Mouse (Mus musculus) telencephalon, adult 2 months (tissue): ENCODE data around the gene Golga4.

ENCODE experiments used
- DNase-seq: peaks from one replicate; pipeline ENCODE4 v3.0.0-alpha.2; 2011; ENCODE audit warnings: low read depth, low spot score

Gene Golga4

DNA sequence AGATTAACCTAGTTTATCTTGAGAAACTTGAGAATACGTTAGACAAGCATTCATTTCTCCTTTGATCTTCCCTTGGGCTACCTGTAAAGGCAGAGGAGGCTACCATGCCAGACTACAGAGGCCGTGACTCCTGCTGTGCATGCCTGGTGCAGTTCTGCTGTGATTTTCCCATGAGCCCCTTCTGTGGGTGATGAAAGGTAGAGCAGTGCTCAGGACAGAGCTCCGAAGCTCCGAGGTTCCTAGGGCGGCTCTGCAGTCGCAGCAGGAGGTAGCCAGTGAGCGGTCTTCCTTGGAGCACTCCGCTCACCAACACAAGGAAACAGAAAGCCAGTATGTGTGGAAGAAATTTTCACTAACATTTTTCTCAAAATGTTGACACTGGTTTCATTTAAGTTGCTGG is 15.6 kb downstream of the Golga4 start:
- DNase-seq, result no peak

GRCm38 (mm10) chr9:118523738-118524137 is 17.7 kb downstream of the Golga4 start:
- no peak for DNase-seq

GRCm38 (mm10) chr9:118527056-118527455 is 21.0 kb downstream of the Golga4 start:
- no peak for DNase-seq

GRCm38 (mm10) chr9:118529783-118530182 is 23.7 kb downstream of the Golga4 start:
- DNase-seq, result no peak

DNA sequence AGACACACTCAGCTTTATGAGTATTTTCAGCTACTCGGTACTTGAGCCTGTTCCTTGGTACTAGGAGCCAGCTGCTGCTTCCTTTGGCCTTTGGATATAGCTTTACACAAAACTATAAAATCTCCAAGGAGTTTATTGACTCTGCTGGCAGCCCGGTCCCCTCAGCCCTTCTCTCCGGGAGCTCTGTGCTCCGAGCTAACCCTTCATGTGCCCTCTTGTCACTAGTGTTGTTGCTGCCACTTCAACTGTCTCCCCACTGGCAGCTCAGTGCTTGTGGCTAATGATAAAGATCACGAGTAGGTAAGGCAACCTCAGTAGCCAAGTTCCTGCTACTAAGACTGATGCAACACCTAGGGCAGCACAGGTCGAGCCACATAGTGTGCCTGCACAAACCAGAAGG is 24.6 kb downstream of the Golga4 start:
- no peak for DNase-seq

- DNase-seq, result no peak
Observed at GRCm38 (mm10) chr9:118532516-118533205, 26.6 kb downstream of the Golga4 start.

DNA sequence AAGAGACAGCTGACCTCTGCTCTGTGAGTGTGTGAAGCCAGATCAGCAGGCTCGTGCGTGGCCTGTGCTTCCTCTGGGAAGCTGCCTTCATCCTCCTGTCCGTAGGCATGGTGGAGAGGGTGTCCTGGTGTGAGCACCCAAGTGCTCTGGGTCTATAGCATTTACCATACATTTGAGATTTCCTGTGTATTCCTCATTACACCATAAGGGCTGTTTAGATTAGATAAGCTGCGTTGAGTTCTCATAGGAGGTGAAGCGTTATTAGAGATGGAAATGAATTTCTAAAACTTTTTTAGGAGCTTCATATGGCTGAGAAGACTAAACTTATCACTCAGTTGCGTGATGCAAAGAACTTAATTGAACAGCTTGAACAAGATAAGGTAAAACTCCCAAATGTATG is 30.9 kb downstream of the Golga4 start:
- no peak for DNase-seq

GRCm38 (mm10) chr9:118537463-118538339 is 31.6 kb downstream of the Golga4 start:
- no peak for DNase-seq

DNA sequence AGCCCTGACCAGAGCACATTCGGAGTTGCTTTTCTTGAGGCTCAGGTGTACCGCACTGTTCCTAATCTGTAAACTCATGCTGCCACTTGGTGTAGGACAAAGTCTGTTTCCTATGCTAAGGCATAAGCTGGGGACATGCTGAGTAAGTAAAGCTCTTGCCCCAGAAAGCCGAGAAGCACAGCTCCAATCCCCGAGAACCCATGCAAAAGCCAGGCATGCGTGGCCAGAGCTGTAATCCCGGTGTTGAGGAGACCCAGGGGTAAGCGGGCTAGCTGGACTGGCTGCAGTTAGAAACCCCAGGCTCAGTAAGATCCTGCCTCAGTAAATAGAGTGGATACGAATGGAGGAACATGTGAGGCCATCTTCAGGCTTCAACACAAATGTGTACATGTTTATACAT is 35.8 kb downstream of the Golga4 start:
- DNase-seq, result no peak

DNA sequence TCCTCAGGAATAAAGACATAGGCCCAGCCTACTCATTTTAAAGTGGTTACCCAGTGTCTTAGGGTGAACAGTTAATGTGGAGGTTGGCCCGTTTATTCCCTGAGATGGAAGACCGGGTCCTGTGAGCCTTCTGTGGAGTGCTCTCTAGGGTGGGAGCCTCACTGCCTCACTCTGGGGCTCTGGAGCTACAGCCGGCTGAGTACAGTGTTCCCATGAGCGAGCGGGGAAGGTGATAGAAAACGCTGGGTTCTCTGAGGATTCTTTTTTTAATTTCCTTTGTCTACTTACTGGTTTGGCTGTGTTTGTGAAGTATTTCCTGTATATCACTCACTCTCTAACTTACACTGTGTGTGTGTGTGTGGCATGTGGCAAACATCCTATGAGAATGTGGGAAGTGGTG is 39.1 kb downstream of the Golga4 start:
- no peak for DNase-seq

GRCm38 (mm10) chr9:118548651-118549050 is 42.6 kb downstream of the Golga4 start:
- DNase-seq, result no peak

DNA sequence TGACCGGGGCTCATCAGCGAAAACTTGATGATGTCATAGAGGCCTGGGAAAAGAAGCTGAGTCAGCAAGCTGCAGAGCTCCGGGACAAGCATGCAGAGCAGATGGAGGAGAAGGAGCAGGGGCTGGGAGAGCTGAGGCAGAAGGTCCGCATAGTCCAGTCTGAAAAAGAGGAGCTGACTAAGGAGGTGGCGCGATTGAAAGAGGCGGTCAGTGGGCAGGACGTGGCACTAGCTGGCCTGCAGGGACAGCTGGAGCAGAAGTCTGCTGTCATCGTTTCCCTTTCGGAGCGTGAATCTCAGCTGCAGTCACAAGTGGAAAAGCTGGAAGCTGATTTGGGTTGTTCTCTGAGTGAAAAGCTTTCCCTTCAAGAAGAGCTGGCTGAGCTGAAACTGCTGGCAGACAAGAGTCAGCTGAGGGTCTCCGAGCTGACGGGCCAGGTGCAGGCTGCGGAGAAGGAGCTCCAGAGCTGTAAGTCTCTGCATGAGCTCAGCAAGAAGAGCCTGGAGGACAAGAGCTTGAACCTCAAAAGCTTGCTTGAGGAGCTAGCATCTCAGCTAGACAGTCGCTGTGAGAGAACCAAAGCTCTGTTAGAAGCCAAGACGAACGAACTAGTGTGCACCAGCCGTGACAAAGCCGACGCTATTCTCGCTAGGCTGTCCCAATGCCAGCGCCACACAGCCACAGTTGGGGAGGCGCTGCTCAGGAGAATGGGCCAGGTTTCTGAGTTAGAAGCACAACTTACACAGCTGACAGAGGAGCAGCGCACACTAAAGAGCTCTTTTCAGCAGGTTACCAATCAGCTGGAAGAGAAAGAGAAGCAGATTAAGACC is 51.1 kb downstream of the Golga4 start:
- peak; percentile 64 for DNase-seq

GRCm38 (mm10) chr9:118563356-118563755 is 57.3 kb downstream of the Golga4 start:
- DNase-seq, result no peak

DNA sequence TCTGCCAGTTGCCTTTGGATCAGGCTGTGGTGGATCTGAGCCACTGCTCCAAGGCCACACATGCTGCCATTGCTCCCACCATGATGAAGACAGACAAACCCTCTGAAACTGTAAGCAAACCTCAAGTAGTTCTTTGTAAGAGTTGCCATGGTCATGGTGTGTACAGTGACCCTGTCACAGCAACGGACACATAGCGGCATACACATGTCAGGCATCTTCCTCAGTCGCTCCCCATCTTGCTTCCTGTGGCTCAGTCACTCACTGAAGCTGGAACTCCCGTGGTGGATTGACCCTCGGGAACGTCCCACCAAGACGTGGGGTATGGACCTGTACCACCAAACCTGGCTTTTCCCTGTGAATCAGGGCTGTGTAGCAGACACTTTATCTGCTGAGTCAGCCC is 57.8 kb downstream of the Golga4 start:
- no peak for DNase-seq

DNA sequence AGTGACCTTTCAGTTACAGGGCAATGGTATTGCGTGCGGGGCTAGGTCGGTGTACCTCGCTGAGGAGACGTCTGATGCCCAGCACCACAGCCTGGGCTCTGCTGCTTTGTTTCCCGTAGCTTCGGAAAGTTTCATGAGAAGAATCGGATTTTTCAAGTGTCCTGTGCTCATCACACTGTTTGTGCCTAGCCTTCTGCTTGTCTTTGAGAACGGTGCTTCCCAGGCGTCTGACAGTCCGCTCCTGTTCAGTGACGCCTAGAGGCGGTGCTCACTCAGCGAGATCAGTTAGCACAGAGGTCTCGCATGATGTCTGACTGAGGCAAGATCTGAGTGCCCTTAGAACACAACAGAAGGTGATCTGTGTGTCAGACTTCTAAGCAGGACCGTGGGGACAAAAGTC is 58.6 kb downstream of the Golga4 start:
- no peak for DNase-seq

- peak; percentile 22 for DNase-seq
Observed at GRCm38 (mm10) chr9:118569328-118569727, 63.3 kb downstream of the Golga4 start.

DNA sequence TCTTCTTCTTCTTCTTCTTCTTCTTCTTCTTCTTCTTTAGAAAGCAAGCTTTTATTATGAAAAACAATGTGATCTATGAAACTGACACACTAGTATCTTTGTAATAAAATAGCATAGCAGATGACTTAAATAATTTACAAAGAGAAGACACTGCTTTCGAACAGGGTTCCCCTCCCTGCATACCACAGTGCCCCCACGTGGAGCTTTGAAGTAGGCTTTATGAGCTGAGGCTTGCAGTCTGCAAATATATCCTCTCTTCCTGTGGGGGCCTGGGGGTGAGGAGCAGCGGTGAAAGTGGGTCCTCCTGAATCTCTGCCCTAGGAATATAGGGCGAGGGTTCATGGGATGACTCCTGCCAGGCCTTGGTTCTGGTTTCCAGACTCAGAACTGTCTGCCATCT is 64.8 kb downstream of the Golga4 start:
- no peak for DNase-seq

DNA sequence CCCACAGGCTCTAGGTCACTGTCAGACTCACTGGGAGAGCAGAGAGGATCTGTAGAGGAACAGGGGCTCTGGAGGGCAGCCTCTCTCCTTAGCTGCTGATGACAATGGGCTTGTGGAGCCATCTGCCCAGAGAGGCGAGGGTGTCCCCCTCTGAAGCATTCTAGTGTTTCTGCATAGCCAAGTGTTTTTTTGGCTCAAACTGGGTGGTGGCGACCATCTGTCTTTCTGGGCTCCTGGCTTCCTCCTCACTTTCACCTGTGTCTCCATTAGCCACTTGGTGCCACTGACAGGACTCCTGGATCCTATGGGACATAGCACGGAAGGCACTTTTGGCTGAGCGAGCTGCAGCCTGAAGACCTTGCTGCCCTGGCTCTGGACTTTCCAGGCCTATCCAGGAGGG is 65.6 kb downstream of the Golga4 start:
- no peak for DNase-seq

- peak; percentile 47 for DNase-seq
Observed at GRCm38 (mm10) chr9:118574911-118575310, 68.8 kb downstream of the Golga4 start.

DNA sequence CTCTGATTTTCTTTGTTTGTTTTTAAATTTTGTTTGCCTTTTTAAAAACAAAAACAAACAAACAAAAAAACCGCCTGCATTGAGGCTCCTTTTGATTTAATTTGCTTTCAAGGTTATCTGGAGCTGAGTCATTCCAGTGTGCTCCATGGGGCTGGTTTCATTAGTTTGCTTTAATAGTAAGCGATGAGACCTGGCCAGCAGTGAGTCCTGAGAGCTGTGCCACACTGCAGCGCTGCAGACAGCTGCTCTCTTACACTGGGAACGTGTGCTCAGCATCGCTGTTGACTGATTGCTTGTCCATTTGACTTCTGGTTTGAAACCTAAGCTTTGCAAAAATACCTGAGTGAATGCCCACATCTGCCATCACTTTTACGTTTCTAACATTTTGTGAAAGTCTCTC is 74.3 kb downstream of the Golga4 start:
- DNase-seq, result no peak

DNA sequence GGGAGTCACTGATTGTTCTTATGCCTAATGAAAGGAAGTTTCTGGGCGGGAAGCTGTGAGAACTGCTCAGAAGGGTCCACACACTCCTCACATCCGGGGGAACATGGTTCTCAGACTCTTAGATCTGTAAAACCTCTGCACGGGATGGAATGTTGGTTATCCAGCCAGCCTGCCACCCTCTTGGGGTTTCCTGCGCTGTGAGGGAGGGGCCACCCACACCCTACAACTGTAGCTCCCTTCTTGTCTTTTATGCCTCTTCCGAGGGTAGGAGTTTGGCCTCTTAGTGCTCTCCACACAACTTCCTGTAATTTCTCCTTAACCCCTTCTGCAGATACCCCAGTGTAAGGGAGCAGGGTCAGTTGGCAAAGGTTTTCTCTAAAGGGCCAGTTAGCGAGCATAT is 76.7 kb downstream of the Golga4 start:
- no peak for DNase-seq

- DNase-seq, result no peak
Observed at GRCm38 (mm10) chr9:118584838-118585237, 78.8 kb downstream of the Golga4 start.
